Mouse (Mus musculus): ENCODE data around the gene Kif26b.

GRCm38 (mm10) chr1:178573406-178574032 lies 44.6 kb downstream of the Kif26b start:
- TF ChIP-seq EP300 (IDR thresholded peaks at IDR 0.05): no peak
- no peak for TF ChIP-seq CTCF (IDR thresholded peaks at IDR 0.05)
